Mouse (Mus musculus) testis, adult 2 months (tissue): Measurements from ENCODE around the gene Gm7534.

Source experiments
- CTCF ChIP-seq: fragments of 200-500 bp; IDR thresholded peaks from 2 replicates; pipeline ENCODE4 v1.5.1; 2012; ENCODE audit warnings: low read depth, mild to moderate bottlenecking, inconsistent platforms, low read length, moderate library complexity; ENCODE audit not compliant: control insufficient read depth, insufficient read depth, insufficient replicate concordance
- POLR2A ChIP-seq: fragments of 200-500 bp; IDR thresholded peaks from 2 replicates; pipeline ENCODE4 v1.6.1; 2012; ENCODE audit warnings: low read depth, mild to moderate bottlenecking, inconsistent platforms, low read length, moderate library complexity; ENCODE audit not compliant: control insufficient read depth

GRCm38 (mm10) chr4:134237582-134238278 lies 34.9 kb upstream of the Gm7534 start:
- TF ChIP-seq POLR2A (no peak), CTCF (no peak)
